Mouse (Mus musculus) limb, embryonic 11.5 days (tissue): ENCODE data around the gene Ino80. TPM values are rescaled to one million over a fixed set of nuclear protein-coding genes. Genes with fewer than 3 reads are reported as not detected.

ENCODE experiments used
- ATAC-seq: fragments of 200-750 bp; cut with Nextera tagmentation; 2 replicates; pipeline ENCODE4 v1.8.0; 2017; ENCODE audit warnings: low read depth; ENCODE audit not compliant: insufficient number of reproducible peaks, low FRiP score, low TSS enrichment
- DNase-seq: peaks from one replicate; pipeline ENCODE4 v3.0.0-alpha.2; 2015; ENCODE audit warnings: low spot score
- H3K27ac ChIP-seq: fragments of 300-500 bp; sonication (generic); replicated peaks from 2 replicates; pipeline ENCODE4 v1.5.1; 2014; ENCODE audit warnings: low read depth, mild to moderate bottlenecking, low read length
- H3K27me3 ChIP-seq: fragments of 300-500 bp; sonication (generic); 2 replicates; pipeline ENCODE4 v1.6.1; 2014; ENCODE audit warnings: mild to moderate bottlenecking, low read length, mixed read lengths; ENCODE audit not compliant: control insufficient read depth, insufficient read depth
- H3K36me3 ChIP-seq: fragments of 300-500 bp; sonication (generic); 2 replicates; pipeline ENCODE4 v1.6.1; 2014; ENCODE audit warnings: mild to moderate bottlenecking, low read length, moderate library complexity, mixed read lengths; ENCODE audit not compliant: control insufficient read depth, insufficient read depth
- H3K4me1 ChIP-seq: fragments of 300-500 bp; sonication (generic); 2 replicates; pipeline ENCODE4 v1.6.1; 2014; ENCODE audit warnings: low read length, mixed read lengths; ENCODE audit not compliant: control insufficient read depth, insufficient read depth
- H3K4me2 ChIP-seq: fragments of 300-500 bp; sonication (generic); 2 replicates; pipeline ENCODE4 v1.6.1; 2014; ENCODE audit warnings: low read depth, mild to moderate bottlenecking, moderate library complexity; ENCODE audit not compliant: severe bottlenecking
- H3K4me3 ChIP-seq: fragments of 300-500 bp; sonication (generic); 2 replicates; pipeline ENCODE4 v1.5.1; 2014; ENCODE audit warnings: low read depth, low read length
- H3K9ac ChIP-seq: fragments of 300-500 bp; sonication (generic); 2 replicates; pipeline ENCODE4 v1.6.1; 2014; ENCODE audit warnings: mild to moderate bottlenecking, low read length
- H3K9me3 ChIP-seq: fragments of 300-500 bp; sonication (generic); 2 replicates; pipeline ENCODE4 v1.6.1; 2016; ENCODE audit warnings: low read length; ENCODE audit not compliant: control insufficient read depth
- WGBS: fragments of 180-500 bp; shearing (Covaris S2); extraction: QIAGEN DNeasy Blood & Tissue Kit; methylation state at CpG from one replicate; pipeline ENCODE4 v1.1.7; 2014; 5-methylcytosine and 5-hydroxymethylcytosine counted together
- polyA plus RNA-seq: library from polyadenylated mRNA; unstranded; fragments of >200 nt; fragmentation: Nextera tagmentation; extraction: Ambion mirVana; gene quantifications from 2 replicates; pipeline ENCODE4 v1.2.1, GENCODE M21; 2014

The Ino80 gene
- polyA plus RNA-seq, 1 experiment from 2014 or later, result 5.2 TPM

DNA sequence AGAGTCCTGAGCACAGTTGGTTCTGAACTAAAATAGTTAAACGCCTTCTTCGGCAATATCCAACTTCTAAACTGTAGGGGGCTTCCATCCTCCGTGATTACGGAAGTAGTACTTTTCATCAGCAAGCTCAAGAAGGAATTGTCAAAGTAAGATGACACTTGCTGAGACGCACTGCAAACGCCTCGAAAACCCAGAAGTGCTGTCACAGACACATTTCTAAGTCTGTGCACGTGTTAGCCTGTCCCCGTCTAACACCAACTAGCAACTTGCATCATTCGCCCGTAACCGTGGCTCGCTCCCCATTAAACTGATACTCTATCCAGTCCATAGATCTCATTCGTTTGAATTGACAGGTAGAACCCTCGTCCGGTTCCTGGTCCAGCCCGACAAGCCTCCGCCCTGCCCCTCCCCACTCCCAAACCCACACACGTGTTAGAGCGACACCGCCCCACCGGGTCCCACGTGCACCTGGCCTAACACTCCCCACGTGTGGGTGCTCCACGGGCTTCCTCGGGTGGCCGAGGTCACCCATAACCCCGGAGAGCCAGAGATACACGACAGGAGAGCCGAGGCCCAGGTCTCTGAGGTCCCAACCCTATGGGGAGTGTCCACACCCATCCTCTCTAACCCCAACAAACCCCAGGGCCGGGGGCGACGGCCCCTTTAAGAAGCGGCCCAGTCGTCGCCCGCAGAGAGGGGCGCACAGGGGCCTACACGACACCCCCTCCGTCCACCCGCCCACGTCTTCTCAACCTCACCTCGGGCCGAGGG is 681 bp downstream of the Ino80 start:
- H3K36me3 ChIP-seq, result no peaks in the 10 kb centered on the region; the same call in 1 of the 2 replicates
- peak overlapping the region; percentile 94 for H3K27ac ChIP-seq
- H3K9me3 ChIP-seq, result no peaks in the 10 kb centered on the region
- under 1% methylated on average over 40 of the region's 44 CpGs for WGBS
- peak; percentile 76 for DNase-seq
- peak overlapping the region; percentile 87 for H3K9ac ChIP-seq
- ATAC-seq, result peak; percentile 78
- peak overlapping the region; percentile 94 for H3K4me3 ChIP-seq
- H3K27me3 ChIP-seq, result no peaks in the 10 kb centered on the region
- peak overlapping the region; percentile 73 for H3K4me2 ChIP-seq
- H3K4me1 ChIP-seq, result peaks cover 3% of the 10 kb centered on the region; the same call in 1 of the 2 replicates

DNA sequence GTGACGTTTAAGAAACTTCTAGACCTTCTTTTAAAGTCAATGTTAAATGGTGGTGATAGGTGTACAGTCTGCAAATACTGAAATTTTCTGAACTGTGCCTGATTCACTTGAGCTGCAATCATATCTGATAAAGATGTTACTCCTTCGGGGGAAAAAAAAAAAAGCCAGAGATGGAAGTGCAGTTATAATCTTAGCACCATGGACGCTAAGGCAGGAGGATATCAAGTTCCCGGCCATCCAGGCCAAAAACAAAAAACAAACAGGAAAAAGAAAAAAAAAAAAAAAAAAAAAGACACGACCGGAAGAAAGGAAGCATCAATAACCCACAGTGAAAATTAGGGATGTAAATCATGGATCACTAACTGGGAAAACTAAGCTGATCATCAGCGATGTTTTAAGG is 1.3 kb downstream of the Ino80 start:
- Histone ChIP-seq H3K9me3 (no peaks in the 10 kb centered on the region), H3K4me2 (peak overlapping the region; percentile 73), H3K4me1 (peaks cover 3% of the 10 kb centered on the region; the same call in 1 of the 2 replicates), H3K36me3 (no peaks in the 10 kb centered on the region; the same call in 1 of the 2 replicates), H3K27ac (no peak overlapping the region), H3K4me3 (peak overlapping the region; percentile 94), H3K9ac (no peak overlapping the region), H3K27me3 (no peaks in the 10 kb centered on the region)
- WGBS, result 29% methylated on average over 7 of the region's 7 CpGs
- ATAC-seq, result no peak
- DNase-seq, result no peak

GRCm38 (mm10) chr2:119463945-119464344 is 13.5 kb downstream of the Ino80 start:
- Histone ChIP-seq H3K36me3 (no peaks in the 10 kb centered on the region), H3K4me2 (no peak overlapping the region), H3K4me1 (no peaks in the 10 kb centered on the region), H3K9ac (no peak overlapping the region), H3K27ac (no peak overlapping the region), H3K9me3 (no peaks in the 10 kb centered on the region), H3K4me3 (no peak overlapping the region), H3K27me3 (no peaks in the 10 kb centered on the region)
- DNase-seq, result no peak
- WGBS, result 64% methylated on average over 4 of the region's 4 CpGs
- no peak for ATAC-seq

DNA sequence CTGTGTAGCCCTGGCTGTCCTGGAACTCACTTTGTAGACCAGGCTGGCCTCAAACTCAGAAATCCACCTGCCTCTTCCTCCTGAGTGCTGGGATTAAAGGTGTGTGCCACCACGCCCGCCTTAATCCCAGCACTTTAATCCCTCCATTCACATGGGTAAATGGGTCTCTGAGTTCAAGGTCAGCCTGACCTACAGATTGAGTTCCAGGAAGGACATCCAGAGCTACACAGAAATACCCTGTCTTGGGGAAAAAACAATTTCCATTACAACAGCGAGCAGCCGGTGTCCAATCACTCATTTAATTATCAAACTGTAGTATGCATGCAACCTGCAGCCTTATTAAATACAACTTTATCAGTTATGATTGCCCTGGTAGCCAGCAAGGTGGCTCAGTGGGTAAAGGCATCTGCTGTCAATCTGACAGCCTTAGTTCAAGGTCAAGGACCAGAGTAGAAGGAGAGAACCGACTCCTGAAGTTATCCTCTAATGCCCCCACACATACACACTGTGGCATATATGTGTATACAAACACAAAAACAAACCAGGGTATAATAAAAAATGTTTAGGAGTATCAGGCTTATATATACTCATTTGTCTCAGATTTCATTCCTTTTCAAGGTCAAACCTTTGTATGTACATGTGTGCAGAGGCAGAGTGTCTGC is 14.2 kb downstream of the Ino80 start:
- ATAC-seq (no peak), DNase-seq (no peak)
- Histone ChIP-seq H3K4me1 (no peaks in the 10 kb centered on the region), H3K9me3 (no peaks in the 10 kb centered on the region), H3K4me2 (no peak overlapping the region), H3K9ac (no peak overlapping the region), H3K36me3 (no peaks in the 10 kb centered on the region), H3K4me3 (no peak overlapping the region), H3K27ac (no peak overlapping the region), H3K27me3 (no peaks in the 10 kb centered on the region)
- WGBS, result 93% methylated on average over 5 of the region's 5 CpGs

GRCm38 (mm10) chr2:119461028-119461427 is 16.5 kb downstream of the Ino80 start:
- H3K27me3 ChIP-seq, result no peaks in the 10 kb centered on the region
- H3K36me3 ChIP-seq, result 0 out of 2 replicates have a peak, but pooled peaks cover 2% of the 10 kb centered on the region
- H3K9me3 ChIP-seq, result no peaks in the 10 kb centered on the region
- H3K9ac ChIP-seq, result no peak overlapping the region
- DNase-seq, result no peak
- H3K4me1 ChIP-seq, result no peaks in the 10 kb centered on the region
- WGBS, result 96% methylated on average over 3 of the region's 3 CpGs
- no peak overlapping the region for H3K4me2 ChIP-seq
- no peak for ATAC-seq
- H3K4me3 ChIP-seq, result no peak overlapping the region
- H3K27ac ChIP-seq, result no peak overlapping the region

DNA sequence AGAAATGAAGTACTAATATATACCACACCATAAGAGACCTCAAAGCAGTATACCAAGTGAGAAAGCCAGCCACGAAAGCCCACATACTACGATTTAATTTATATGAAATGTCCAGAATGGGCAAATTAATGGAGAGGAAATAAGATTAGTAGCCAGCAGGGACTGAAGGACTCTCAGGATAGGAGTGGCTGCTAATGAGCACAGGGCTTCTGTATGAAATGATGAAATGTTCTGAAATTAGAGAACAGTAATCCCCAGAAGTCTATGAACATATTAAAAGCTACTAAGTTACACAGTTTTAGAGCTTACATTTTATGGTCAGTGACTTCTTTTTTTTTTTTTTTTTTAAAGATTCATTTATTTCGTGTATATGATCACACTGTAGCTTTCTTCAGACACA is 22.9 kb downstream of the Ino80 start:
- 90% methylated on average over 3 of the region's 3 CpGs for WGBS
- no peak for ATAC-seq
- no peaks in the 10 kb centered on the region for H3K27me3 ChIP-seq

GRCm38 (mm10) chr2:119436988-119437387 is 40.5 kb downstream of the Ino80 start:
- peaks cover 6% of the 10 kb centered on the region; the same call in 1 of the 2 replicates for H3K36me3 ChIP-seq
- DNase-seq, result peak; percentile 39
- H3K4me1 ChIP-seq, result no peaks in the 10 kb centered on the region
- H3K9me3 ChIP-seq, result no peaks in the 10 kb centered on the region
- no peak overlapping the region for H3K9ac ChIP-seq
- 94% methylated on average over 1 of the region's 1 CpGs for WGBS
- no peaks in the 10 kb centered on the region for H3K27me3 ChIP-seq
- no peak overlapping the region for H3K4me2 ChIP-seq
- ATAC-seq, result no peak
- H3K27ac ChIP-seq, result no peak overlapping the region
- no peak overlapping the region for H3K4me3 ChIP-seq

More for the DNA sequence above, 22.9 kb downstream of the Ino80 start:
- H3K27ac ChIP-seq, result no peak overlapping the region
- H3K36me3 ChIP-seq, result peaks cover 4% of the 10 kb centered on the region
- DNase-seq, result no peak
- no peak overlapping the region for H3K4me3 ChIP-seq
- H3K4me1 ChIP-seq, result no peaks in the 10 kb centered on the region
- no peaks in the 10 kb centered on the region for H3K9me3 ChIP-seq
- no peak overlapping the region for H3K4me2 ChIP-seq
- no peak overlapping the region for H3K9ac ChIP-seq

- DNase-seq (no peak), ATAC-seq (no peak)
- Histone ChIP-seq H3K4me2 (no peak overlapping the region), H3K27ac (no peak overlapping the region), H3K4me1 (no peaks in the 10 kb centered on the region), H3K4me3 (no peak overlapping the region), H3K9ac (no peak overlapping the region), H3K27me3 (no peaks in the 10 kb centered on the region), H3K9me3 (no peaks in the 10 kb centered on the region), H3K36me3 (peaks cover 6% of the 10 kb centered on the region; the same call in 1 of the 2 replicates)
- WGBS, result 93% methylated on average over 4 of the region's 4 CpGs
These were observed 41.0 kb downstream of the Ino80 start for GRCm38 (mm10) chr2:119436467-119436866.
